Mouse (Mus musculus): Measurements from ENCODE around the gene Slc25a13.
"Not testable (repeated sequence)": the region's sequence is repeated elsewhere in the genome, so short reads cannot be mapped to it uniquely, and the experiment has no call there.

Gene Slc25a13

DNA sequence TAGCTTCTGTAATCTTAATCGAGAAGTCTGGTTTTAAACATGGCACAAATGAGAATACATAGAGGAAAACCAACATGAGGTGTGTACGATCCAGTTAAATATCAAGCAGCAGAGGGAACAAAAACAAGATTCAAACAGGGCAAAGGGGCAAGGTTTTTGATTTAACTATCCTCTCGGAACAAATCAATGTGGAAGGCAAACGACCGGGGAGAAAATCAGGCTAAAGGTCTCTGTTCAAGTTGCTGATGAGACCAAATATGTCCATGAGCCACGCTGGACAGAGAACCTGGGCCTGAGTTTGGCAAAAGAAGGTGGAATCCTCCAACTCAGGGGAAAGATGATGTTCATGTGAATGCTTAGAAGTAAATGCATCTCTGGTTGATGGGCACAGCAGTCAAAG, 14.5 kb downstream of the Slc25a13 start:
- no peak for DNase-seq (ENCODE audit: low spot score in 2 of 2)

DNA sequence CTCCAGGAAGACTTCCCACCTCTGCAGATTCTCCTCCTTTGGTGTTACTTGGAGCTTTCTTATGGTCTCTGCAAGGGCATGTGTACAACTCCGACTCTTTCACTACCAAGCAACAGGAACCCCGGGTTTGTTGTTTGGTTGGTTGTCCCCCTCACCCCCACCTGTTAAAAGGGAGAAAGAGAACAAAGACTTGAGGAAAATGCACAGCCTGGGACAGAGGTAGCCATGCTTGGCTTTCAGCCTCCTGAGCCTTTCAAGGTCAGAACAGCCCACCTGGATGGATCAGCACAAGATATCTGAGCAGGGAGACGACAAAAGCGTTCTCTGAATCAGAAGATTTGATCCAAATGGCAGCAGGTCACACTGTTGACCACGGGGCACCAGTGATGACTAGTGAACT, 15.0 kb downstream of the Slc25a13 start:
- DNase-seq (ENCODE audit: low spot score in 2 of 2) = no peak

DNA sequence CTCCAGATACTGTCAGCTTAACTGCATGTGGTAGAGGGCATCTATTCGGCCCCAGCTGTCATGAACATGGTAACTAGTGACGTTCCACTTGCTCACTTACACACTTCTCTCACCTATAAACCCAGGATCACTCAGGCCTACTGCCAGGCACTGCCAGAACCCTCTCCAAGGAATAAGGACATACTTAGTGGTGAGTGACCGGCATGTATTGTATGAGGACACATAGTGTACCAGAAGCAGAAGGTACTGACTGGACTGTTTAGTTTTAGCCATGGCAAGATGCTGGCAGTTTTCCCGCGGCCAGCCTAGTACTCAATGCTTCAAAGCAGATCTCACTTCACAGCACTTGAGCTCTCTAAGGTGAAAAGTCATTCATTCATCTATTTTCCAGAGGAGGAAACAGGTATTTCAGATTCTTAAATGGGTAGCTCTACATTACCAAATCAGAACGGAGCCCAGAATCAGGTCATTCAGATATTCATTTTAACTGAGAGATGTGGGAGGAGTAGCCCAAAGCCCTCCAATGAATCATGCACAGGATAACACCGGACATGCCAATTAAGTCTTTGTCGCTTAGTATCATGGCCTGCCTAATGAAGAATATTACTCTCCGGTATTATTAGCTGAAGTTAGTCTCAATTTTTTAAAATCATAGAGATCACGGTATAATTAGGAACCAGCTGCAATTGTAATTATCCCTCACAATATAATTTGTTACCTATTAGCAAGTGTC, 17.7 kb downstream of the Slc25a13 start:
- no peak for DNase-seq (ENCODE audit: low spot score in 2 of 2)

DNA sequence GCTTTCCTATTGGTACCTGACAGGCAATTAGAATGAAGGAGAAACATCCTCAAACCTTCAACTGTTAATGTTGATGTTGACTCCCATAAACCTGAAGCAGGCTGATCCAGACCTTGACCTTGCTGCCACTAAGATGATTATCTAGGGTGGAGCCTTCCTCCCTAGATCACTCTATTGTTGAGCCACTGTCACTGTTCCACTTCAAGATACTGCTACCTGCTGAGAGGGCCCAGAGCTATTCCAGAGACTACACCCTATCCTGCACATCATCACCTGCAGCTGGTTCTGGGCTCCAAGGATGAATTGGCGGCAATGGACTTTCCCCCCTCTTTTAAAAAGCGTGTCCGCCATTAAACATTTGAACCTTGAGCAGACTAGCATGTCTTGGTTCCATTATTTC, 18.9 kb downstream of the Slc25a13 start:
- DNase-seq (ENCODE audit: low spot score in 2 of 2) = not testable (repeated sequence)

DNA sequence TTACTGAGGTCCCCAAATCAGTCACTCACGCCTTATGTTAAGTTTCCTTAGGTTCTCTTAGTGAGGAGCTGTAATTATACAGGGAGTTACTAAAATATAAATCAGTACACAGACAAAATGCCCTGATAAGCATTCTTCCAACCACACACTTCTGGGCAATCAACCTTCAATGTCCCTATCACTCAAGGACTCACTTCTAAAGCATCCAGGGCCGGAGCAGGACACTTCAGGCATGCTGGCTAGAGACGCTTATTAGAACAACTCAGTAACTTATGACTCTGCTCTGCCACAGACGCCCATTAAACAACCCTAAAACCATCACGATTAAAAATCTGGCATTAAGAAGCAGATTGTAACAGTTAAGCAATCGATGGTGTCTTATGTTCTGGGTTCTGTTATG, 19.6 kb downstream of the Slc25a13 start:
- DNase-seq (ENCODE audit: low spot score in 2 of 2) = no peak

DNA sequence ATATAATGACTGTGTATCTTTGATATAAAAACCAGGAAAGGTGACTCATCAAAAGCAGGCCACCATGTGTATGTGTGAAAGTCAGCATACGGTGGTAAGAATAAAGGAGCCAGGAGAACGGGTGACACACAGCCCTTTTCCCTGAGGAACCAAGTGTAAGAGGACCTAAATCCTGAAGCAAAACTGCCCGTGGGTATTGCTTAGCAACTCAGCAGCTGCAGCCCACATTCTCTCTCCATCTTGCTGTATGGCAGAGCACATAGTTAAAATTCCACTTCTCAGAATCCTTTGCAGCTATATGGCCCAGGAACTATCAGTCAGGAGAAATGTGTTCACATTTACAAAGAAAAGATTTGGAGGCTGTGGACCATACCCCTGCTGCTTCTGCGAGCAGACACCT, 20.4 kb downstream of the Slc25a13 start:
- no peak for DNase-seq (ENCODE audit: low spot score in 2 of 2)

DNA sequence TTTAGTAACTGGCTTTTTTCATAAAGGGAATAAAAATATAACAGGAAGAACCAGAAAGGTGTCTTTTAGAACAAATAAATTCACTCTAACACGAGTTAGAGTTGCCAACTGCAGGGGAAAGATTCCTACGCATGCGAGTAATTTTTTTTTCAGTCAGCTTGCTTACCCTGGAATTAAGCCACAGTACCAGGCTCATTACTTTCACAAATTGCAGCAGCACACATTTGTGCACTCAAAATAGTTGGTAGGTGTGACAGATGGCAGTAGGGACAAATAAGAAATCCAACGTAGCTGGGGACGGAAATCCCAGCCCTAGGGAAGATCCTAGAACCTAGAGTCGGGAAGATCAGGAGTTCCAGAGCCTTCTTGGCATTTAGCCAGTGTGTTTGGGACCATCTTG, 22.1 kb downstream of the Slc25a13 start:
- no peak for DNase-seq (ENCODE audit: low spot score in 2 of 2)

DNA sequence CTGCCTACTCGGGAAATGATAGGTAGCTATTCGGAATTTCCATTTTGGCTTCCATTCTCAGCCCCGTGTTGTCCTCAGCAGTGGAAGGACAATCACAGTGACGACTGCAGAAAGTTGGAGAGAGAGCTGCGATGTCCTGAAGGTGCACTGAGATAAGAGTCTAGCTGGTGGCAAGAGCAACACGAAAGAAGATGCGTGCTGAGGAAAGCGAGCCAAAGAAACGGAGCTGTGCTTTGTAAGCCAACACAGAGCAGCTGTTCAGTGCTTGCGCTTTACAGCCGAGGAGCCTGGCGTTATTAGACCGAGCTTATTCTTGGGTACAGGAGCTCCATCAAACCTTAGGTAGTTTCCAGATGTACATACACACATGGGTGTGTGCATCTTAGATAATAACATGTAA, 23.1 kb downstream of the Slc25a13 start:
- DNase-seq (ENCODE audit: low spot score in 2 of 2) = no peak

DNA sequence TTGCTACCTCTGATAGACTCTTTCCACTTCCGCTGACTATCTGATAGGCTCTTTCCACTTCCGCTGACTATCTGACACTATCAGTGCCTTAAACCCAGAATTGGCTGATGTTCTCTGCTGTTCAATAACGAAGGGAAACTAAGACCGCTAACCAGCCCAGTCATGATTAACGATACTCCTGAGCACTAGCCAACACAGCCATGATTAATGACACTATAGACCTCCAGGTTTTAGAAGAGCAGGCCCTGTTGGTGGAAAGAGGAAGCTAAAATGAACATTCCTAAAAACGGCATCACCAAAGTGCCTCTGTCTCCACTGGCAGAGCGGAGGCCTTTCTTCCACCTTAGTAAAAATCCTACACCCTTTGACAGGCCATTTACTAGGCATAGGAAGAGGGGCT, 24.6 kb downstream of the Slc25a13 start:
- no peak for DNase-seq (ENCODE audit: low spot score in 2 of 2)

DNA sequence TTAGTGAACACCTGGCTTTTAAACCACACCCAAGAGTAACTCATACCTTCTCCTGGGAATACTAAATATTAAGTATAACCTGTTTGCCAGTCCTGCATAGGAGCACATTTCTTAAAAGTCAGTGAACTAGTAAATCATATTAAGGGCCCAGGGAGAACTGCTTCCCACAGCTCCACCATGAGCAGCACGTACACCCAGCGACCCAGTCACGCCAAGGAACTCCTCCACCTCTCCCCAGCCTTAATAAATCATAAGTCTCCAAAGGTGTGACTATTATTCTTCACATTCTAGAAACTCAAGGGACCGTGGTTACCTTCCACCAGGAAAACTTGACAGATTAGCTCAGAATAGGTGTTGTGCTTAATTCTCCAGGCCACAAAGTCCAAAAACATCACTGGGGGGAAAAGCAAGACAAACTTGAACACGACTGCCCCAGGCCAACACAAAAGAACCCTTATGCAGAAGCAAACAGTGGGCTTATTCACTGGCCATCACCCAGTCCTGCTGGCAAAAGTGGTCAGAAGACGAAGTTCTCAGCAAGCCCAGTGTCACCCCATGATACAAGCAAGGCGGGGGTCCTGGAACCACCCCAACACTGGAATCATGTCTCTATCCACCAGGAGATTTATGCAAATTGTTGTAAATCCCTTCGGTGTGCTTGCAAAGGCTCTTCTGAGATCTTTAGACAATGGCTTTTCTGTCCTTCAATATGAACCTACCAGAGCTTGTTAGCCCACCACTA, 25.2 kb downstream of the Slc25a13 start:
- DNase-seq (ENCODE audit: low spot score in 2 of 2) = peak in 1 of 2 experiments; percentile 19

DNA sequence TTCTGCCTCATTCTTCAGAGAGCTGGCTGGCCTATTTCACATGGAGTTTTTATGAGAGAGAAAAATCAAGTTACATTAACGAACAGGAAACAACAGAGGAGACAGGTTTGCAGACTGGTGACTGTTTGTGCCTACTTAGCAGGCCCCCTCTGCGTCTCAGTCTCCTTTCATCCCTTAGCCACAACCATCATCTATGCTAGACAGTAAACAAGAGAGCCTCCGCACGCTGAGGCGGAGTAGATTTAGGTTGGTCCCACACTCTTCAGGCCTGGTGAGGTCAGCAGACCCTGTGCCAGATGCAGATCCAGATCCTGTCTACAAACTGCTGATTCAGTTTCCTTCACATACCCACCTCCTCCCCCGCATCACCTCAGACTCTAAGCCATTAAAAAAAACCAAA, 28.0 kb downstream of the Slc25a13 start:
- DNase-seq (ENCODE audit: low spot score in 2 of 2) = no peak

DNA sequence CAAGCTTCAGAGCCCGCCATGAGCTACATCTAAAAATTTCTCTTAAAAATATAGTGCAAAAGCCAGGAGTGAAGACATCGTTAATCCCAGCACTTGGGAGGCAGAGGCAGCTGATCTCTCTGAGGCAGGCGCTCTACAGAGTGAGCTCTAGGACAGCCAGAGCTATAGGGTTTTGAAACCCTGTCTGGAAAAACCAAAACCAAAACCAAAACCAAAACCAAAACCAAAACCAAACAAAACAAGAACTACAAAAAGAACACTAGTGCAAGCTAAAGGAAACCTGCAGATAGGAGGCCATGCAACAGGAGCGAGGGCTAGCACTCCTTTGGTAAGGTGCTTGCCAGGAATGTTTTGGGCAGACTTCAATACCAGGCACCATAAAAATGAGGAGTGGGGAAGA, 30.5 kb downstream of the Slc25a13 start:
- DNase-seq (ENCODE audit: low spot score in 2 of 2) = no peak

DNA sequence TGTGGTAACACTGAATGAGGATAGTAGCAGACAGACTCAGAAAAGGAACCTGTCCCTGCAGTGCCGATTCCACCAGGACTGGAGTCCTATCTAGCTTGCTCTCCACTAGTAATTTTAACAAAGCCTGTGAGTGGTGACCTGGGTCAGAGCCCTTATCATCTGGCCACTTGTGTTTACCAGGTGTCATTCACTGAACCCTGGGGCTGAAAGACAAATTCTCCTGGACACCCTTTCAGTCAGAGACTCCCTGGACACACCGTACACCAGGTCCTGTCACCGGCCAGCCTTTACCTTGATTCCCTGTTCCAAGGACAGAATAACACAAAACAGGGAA, 31.3 kb downstream of the Slc25a13 start:
- DNase-seq (ENCODE audit: low spot score in 2 of 2) = no peak

DNA sequence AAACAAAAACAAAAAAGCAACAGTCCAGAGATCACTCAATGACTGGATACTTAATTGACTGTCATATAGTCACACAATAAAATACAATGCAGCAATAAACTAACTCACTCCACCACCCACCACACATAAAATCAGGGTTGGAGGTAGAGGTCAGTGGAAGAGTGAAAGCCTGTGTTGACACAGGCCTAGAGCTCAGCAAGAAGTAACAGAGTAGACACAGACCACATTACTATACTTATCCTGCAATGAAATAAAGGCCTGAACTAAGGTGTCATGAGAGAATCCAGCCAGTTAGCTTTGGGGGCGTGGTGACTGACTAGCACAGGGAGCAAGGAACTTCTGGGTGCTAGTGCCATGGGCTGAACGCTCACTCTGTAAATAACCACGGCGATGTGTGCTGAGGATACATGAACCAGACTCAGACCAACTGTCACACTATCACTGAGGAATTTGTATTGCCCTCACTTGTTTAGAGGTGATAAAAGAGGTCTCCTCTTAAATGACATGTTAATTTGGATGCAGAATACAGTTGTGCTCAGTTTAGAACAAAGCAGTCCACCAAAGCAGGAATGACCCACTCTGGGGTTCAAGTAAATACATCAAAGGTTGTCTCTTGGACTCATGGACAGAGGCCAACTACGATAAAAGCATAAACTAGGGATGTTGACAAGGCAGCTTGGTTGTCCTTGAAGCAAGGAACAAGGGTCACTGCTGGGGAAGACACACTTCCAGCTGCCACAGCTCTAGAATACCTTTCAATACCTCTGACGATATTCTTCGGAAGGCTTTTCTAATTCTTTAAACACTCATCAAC, 31.8 kb downstream of the Slc25a13 start:
- DNase-seq (ENCODE audit: low spot score in 2 of 2) = no peak

DNA sequence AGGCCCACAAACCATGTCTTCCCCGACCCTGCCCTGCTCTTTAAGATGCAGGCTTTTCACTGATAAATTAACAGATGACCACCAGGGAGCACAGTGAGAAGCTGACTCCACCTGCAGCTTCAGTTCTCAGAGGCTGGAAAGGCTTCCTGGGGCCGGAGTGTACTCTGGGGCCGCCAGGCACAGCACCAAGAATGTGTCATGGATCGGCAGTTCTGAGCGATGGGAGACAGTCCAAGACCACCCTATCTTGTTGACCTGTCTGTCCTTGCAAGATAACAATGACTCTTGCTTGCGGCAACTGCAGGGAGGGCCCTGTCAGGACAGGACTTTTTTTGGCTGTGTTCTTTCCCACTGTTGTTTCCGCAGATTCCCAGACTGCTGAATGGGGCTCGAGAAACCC, 33.4 kb downstream of the Slc25a13 start:
- no peak for DNase-seq (ENCODE audit: low spot score in 2 of 2)

DNA sequence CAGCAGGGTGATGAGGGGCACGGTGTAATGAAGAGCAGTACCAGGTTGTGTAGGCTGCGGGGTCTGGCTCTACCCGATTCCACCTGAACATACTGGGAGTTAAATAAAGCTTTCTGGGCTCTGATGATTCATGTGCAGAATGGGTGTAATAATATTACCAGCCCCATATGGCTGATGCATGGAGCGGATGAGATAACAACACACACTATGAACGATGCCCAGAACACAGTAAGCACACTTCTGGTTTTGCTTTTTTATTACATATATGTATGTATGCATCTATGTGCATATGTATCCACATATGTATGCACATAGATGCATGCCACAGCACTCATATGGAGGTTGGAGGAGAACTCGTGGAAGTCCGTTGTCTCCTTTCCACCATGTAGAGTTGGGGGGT, 34.8 kb downstream of the Slc25a13 start:
- no peak for DNase-seq (ENCODE audit: low spot score in 2 of 2)

DNA sequence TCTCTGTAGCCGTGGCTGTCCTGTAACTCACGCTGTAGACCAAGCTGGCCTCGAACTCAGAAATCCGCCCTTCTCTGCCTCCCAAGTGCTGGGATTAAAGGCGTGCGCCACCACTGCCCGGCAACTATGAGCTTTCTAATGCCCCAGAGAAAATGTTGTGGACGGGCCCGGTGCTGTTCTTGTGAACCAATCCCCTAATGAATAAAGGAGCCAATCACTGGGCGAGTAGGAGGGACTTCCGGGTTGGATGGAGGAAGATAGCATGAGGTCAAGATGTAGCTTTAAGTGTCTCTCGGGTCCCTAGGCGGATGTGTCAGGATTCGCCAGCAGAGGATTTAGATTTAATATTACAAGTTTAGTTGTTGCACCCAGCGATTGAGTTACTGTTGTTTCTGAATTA, 38.6 kb downstream of the Slc25a13 start:
- DNase-seq (ENCODE audit: low spot score in 2 of 2) = not testable (repeated sequence)

DNA sequence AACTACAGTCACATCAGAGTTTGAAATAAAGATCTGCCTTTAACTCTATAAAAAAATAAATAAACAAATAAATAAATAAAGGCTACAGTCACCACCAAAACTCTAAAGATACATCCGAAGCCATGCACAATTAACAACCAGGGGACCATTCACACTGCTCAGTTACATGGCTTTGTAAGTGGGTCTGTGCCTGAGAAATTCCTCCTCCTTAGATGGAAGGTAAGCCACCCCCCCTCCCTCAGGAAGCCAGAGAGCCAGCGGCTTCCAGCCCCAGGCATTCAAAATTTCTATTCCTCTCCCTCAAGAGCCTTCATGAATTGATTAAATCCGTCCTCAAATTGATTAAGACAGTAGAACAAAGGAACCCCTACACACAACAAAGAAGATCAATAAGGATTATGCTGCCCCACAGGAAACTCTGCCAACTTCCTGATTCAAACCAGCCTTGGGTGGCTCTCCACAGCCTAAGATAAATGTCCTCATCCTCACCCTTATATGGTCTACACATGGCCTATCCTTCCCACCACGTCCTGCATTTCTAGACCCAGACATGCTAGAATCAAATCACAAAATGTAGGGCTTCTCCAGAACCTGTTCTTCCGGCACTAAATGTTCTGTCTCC, 41.5 kb downstream of the Slc25a13 start:
- no peak for DNase-seq (ENCODE audit: low spot score in 2 of 2)

DNA sequence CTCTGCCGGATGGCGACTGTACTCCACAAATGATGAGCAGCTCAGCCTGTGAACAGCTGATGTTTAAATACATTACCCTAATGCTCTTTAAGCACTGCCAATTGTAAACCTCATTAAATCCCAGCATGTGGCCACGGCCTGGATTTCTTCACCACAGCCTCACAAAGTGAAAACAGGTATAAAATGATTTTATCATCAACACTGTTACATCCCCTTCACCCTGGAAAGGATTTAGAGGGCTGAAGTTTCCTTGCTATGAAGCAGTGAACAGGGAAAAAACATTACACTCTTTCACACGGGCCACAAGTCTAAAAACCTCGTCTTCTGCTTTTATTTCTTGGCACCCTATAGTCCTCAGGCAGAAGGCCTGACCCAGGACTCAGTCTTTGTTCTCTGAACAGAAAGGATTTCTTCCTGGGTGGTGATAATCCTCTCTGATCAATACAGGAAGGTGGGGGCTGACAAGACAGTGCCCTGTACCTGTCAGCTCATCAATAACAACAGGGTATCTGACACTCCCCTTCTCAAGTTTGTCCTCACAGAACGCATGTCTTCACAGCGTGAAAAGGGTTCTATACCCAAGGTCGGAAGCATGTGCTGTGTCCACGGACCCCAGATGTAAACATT, 42.9 kb downstream of the Slc25a13 start:
- DNase-seq (ENCODE audit: low spot score in 2 of 2) = no peak

DNA sequence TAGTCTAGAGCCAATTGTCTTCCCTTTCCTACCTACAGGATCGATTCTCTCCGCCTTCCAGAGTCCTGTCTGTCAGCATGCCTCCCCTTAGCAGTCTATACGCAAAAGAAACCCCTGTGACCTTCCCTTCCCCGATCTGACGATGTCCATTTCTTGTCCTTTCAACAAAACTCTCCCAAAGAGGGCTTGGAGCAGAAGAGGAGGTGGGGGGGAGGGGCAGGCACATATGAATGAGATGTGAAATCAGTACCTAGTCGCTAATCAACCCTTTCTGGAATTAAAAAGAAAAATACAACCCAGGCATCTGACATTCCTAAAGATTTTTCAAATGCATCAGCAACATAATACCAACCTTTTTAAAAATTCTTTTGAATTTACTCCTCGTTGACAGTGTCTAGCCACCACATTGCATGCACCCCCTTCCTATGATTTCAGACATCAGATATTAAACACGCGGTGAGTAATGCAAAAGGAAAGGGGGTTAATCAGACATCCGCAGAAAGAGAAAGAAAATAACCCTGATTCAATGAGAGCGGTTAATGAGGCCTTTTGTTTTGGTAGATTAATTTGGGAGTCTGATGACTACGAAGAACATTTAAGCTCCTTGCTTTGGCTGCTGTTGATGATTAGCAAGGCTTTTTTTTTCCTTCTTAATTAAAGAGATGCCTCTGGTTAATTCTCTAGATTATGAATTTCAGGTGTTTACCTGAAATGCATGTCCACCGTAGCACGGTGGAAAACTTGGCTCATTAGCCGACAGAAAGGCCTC, 43.6 kb downstream of the Slc25a13 start:
- no peak for DNase-seq (ENCODE audit: low spot score in 2 of 2)

DNA sequence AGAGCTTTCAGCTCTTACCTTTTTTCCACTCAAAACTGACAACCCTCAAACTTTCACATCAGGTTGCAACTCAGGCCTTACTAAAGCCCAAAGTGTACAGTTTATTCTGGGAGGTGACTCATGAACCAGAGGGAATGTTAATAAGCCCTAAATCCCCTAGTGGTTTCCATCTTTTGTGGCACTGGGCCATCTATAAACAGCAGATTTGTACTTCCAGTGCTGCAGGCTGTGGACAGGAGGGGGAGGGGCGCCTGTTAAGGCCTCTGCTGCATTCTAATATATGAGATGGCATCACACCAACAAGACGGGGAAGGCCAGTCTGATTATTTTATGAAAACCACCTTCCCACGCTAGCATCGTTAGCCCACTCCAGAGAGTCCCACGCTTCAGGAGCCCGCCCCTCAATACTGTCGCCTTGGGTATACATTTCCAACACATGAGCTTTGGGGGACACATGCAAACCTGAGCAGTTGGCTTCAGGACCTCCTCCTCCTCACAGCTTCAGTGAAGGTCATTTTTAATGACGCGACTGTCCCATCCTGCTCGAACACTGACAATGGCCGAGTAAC, 48.3 kb downstream of the Slc25a13 start:
- no peak for DNase-seq (ENCODE audit: low spot score in 2 of 2)

All from right cerebral cortex, postnatal 36 days (tissue).